Comparison of ENCODE assay signal across 25 mouse cellular contexts in genomic region chr4:59302387-59302786, GRCm38 (mm10).
"Had no signal": no experiment of that assay in that cellular context is flagged by ENCODE, and none has a peak within 500 bp of the region (broad histone marks: within the 10 kb centered on the region; RNA-seq: fewer than 3 reads in every experiment).

No protein-coding gene starts in this region.

- H3K36me3 ChIP-seq: heart, embryonic 13.5 days; heart, embryonic 15.5 days; hindbrain, embryonic 10.5 days; hindbrain, embryonic 12.5 days; intestine, embryonic 15.5 days; limb, embryonic 13.5 days; limb, embryonic 15.5 days had no signal

- H3K4me3 ChIP-seq: gastrocnemius, adult 2 months; heart, adult 2 months; heart, embryonic 13.5 days; heart, embryonic 15.5 days; hindbrain, embryonic 10.5 days; hindbrain, embryonic 12.5 days; intestine, embryonic 15.5 days; layer of hippocampus, adult 2 months; limb, embryonic 13.5 days; limb, embryonic 15.5 days had no signal

- H3K27me3 ChIP-seq: heart, embryonic 13.5 days; heart, embryonic 15.5 days; hindbrain, embryonic 12.5 days; intestine, embryonic 15.5 days; limb, embryonic 13.5 days; limb, embryonic 15.5 days had no signal

- H3K9ac ChIP-seq: heart, embryonic 13.5 days; heart, embryonic 15.5 days; hindbrain, embryonic 12.5 days; hindbrain, embryonic 14.5 days; intestine, embryonic 15.5 days; limb, embryonic 13.5 days; limb, embryonic 15.5 days; liver, embryonic 14.5 days had no signal

- DNase-seq: gastrocnemius, adult 2 months; gastrocnemius, postnatal 10 days; gastrocnemius, postnatal 25 days; heart, adult 2 months; heart, postnatal 4 days; kidney, adult 18-20 months; kidney, adult 8-10 months; kidney, postnatal 10 days; kidney, postnatal 25 days; kidney, postnatal 4 days; left cerebral cortex, postnatal 4 days had no signal

- H3K27ac ChIP-seq: gastrocnemius, adult 2 months; heart, adult 2 months; heart, embryonic 13.5 days; heart, embryonic 15.5 days; hindbrain, embryonic 10.5 days; hindbrain, embryonic 12.5 days; hindbrain, embryonic 14.5 days; intestine, embryonic 15.5 days; layer of hippocampus, adult 2 months; limb, embryonic 13.5 days; limb, embryonic 15.5 days; liver, embryonic 14.5 days had no signal

- H3K4me1 ChIP-seq: heart, embryonic 15.5 days; hindbrain, embryonic 10.5 days; hindbrain, embryonic 12.5 days; intestine, embryonic 15.5 days; limb, embryonic 13.5 days; limb, embryonic 15.5 days had no signal

- H3K9me3 ChIP-seq: heart, embryonic 15.5 days; hindbrain, embryonic 10.5 days; hindbrain, embryonic 12.5 days; intestine, embryonic 15.5 days; limb, embryonic 13.5 days; limb, embryonic 15.5 days had no signal

- ATAC-seq: hindbrain, embryonic 16.5 days; inflammation-experienced regulatory T-cells, adult 6 months; intestine, embryonic 15.5 days; intestine, postnatal 0 days had no signal

- H3K4me2 ChIP-seq: heart, embryonic 11.5 days; heart, embryonic 13.5 days; heart, embryonic 15.5 days; hindbrain, embryonic 12.5 days; hindbrain, embryonic 14.5 days; intestine, embryonic 15.5 days; limb, embryonic 13.5 days; limb, embryonic 15.5 days had no signal
